Mouse (Mus musculus): ENCODE results near the gene Tex30. TPM values are rescaled to one million over a fixed set of nuclear protein-coding genes. Genes with fewer than 3 reads are reported as not detected.
A peak's percentile ranks its signal among the peaks of the same experiment; 100 is the strongest.

The Tex30 gene
- polyA plus RNA-seq (2015; fragmentation: Nextera tagmentation; extraction: Ambion mirVana) = 33.9 and 36.9 TPM in 2 replicates

GRCm38 (mm10) chr1:44102259-44102717 lies at the start of gene Tex30:
Gene Tex30, minus strand, starts transcription at chr1:44102441.
- Histone ChIP-seq H3K27me3 (ENCODE audit: insufficient read depth, low read length) (no peaks in the 10 kb centered on the region), H3K27ac (ENCODE audit: low read depth) (peak within 1 kb of the TSS; percentile 85), H3K9ac (replicated peaks) (peak within 1 kb of the TSS; percentile 66), H3K4me2 (ENCODE audit: low read depth, low read length) (peak within 1 kb of the TSS; percentile 73), H3K4me3 (ENCODE audit: low read depth, low read length) (peak within 1 kb of the TSS; percentile 59), H3K36me3 (replicated peaks; ENCODE audit: insufficient read depth, low read length) (peaks cover 5% of the 10 kb centered on the region; the same call in 1 of the 2 replicates), H3K4me1 (ENCODE audit: insufficient read depth) (peaks cover 4% of the 10 kb centered on the region), H3K9me3 (ENCODE audit: low read length) (no peaks in the 10 kb centered on the region)
- TF ChIP-seq CTCF (IDR thresholded peaks at IDR 0.05; ENCODE audit: low read depth) = no peak
- ATAC-seq (peak; percentile 97), DNase-seq (peak; percentile 95)
- under 1% methylated on average over 51 of the region's 55 CpGs for WGBS (ENCODE audit: insufficient replicate concordance)

DNA sequence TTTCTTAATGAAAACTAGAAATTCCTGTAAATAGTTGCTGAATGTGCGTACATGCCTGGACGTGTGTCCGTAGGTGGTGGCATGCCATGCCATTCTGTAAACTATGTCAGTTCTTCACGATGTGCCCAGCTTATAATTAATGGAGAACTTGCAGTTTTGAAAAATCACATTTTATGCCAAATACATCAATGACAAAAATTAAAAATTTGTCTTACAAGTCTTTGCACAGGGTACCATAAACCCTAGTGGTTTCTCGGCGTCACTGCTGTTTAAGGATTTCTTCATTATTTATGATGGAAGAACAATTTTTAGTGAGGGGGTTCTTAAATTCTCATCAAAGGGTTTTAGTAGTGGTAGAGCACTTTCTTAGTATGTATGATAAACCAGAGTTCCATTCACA lies 46.5 kb upstream of the Tex30 start:
- peak overlapping the region; percentile 92; the same call in 1 of the 2 replicates for H3K27ac ChIP-seq (ENCODE audit: low read depth)
- TF ChIP-seq CTCF (IDR thresholded peaks at IDR 0.05; ENCODE audit: low read depth) (peak; percentile 29), EP300 (IDR thresholded peaks at IDR 0.05; ENCODE audit: low read depth) (no peak)

DNA sequence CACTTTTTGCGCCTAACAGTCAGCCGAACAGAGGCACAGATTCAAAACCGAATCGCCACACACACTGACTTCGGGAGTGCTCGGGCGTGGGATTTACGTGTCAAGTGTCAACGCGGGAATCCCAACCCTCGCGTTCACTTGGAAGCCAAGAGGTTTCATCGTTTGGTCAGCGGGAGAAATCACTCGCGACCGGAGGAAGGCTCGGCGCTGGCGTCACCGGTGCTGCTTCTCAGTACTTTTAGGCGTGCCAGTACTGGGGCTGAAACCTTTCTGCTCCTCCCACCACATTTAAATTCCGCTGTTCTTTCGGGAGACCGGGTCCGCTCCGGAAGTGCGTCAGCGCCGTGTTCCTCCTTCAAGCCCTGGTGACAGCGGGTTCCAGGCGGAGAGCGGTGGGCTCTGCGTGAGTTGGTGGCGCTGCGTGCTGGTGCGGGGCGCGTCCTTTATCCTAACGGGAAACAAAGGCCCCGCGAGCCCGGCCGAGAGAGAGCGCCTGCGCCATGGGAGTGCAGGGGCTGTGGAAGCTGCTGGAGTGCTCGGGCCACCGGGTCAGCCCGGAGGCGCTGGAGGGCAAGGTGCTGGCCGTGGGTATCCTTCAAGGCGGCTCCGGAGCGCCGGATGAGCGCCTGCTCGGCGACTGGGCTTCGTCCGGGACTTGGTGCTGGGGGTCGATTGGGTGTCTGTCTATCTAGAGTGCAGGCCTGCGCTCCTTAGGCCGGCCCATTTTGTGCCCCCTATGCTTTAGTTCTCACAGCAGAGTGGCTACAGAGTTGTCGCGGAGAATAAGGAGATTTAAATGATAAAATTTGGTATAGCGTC lies 45.5 kb upstream of the Tex30 start, which contains the start of gene Ercc5:
Gene Ercc5, plus strand, starts transcription at position 182 of the 819 bp plus-strand sequence.
- Histone ChIP-seq H3K27me3 (ENCODE audit: insufficient read depth, low read length) (no peaks in the 10 kb centered on the region), H3K36me3 (replicated peaks; ENCODE audit: insufficient read depth, low read length) (no peaks in the 10 kb centered on the region), H3K9ac (replicated peaks) (peak within 1 kb of the TSS; percentile 83), H3K4me2 (ENCODE audit: low read depth, low read length) (peak within 1 kb of the TSS; percentile 82), H3K4me3 (ENCODE audit: low read depth, low read length) (peak within 1 kb of the TSS; percentile 88), H3K4me1 (ENCODE audit: insufficient read depth) (peaks cover 8% of the 10 kb centered on the region), H3K9me3 (ENCODE audit: low read length) (no peaks in the 10 kb centered on the region), H3K27ac (ENCODE audit: low read depth) (peak within 1 kb of the TSS; percentile 92)
- WGBS (ENCODE audit: insufficient replicate concordance) = under 1% methylated on average over 66 of the region's 66 CpGs
- DNase-seq = peak; percentile 88
- no peak for TF ChIP-seq EP300 (IDR thresholded peaks at IDR 0.05; ENCODE audit: low read depth)
- no peak for TF ChIP-seq CTCF (IDR thresholded peaks at IDR 0.05; ENCODE audit: low read depth)
- peak; percentile 97 for ATAC-seq

More for the DNA sequence above, 46.5 kb upstream of the Tex30 start:
- H3K4me1 ChIP-seq (ENCODE audit: insufficient read depth) = peaks cover 8% of the 10 kb centered on the region
- H3K4me3 ChIP-seq (ENCODE audit: low read depth, low read length) = peak overlapping the region; percentile 88
- ATAC-seq = no peak
- no peak for DNase-seq
- H3K9me3 ChIP-seq (ENCODE audit: low read length) = no peaks in the 10 kb centered on the region
- H3K4me2 ChIP-seq (ENCODE audit: low read depth, low read length) = peak overlapping the region; percentile 82
- no peaks in the 10 kb centered on the region for H3K36me3 ChIP-seq (replicated peaks; ENCODE audit: insufficient read depth, low read length)
- WGBS (ENCODE audit: insufficient replicate concordance) = 32% methylated on average over 6 of the region's 6 CpGs
- H3K9ac ChIP-seq (replicated peaks) = peak overlapping the region; percentile 83
- H3K27me3 ChIP-seq (ENCODE audit: insufficient read depth, low read length) = no peaks in the 10 kb centered on the region

GRCm38 (mm10) chr1:44142747-44143146 lies 40.5 kb upstream of the Tex30 start:
- WGBS (ENCODE audit: insufficient replicate concordance) = 82% methylated on average over 5 of the region's 5 CpGs
- TF ChIP-seq CTCF (IDR thresholded peaks at IDR 0.05; ENCODE audit: low read depth) (no peak), EP300 (IDR thresholded peaks at IDR 0.05; ENCODE audit: low read depth) (no peak)
- no peaks in the 10 kb centered on the region; the same call in 1 of the 2 replicates for H3K36me3 ChIP-seq (replicated peaks; ENCODE audit: insufficient read depth, low read length)
- no peaks in the 10 kb centered on the region for H3K4me1 ChIP-seq (ENCODE audit: insufficient read depth)
- no peak overlapping the region for H3K4me3 ChIP-seq (ENCODE audit: low read depth, low read length)
- H3K4me2 ChIP-seq (ENCODE audit: low read depth, low read length) = no peak overlapping the region
- no peaks in the 10 kb centered on the region for H3K9me3 ChIP-seq (ENCODE audit: low read length)
- H3K27ac ChIP-seq (ENCODE audit: low read depth) = no peak overlapping the region
- DNase-seq = no peak
- no peaks in the 10 kb centered on the region for H3K27me3 ChIP-seq (ENCODE audit: insufficient read depth, low read length)
- no peak for ATAC-seq
- no peak overlapping the region for H3K9ac ChIP-seq (replicated peaks)

DNA sequence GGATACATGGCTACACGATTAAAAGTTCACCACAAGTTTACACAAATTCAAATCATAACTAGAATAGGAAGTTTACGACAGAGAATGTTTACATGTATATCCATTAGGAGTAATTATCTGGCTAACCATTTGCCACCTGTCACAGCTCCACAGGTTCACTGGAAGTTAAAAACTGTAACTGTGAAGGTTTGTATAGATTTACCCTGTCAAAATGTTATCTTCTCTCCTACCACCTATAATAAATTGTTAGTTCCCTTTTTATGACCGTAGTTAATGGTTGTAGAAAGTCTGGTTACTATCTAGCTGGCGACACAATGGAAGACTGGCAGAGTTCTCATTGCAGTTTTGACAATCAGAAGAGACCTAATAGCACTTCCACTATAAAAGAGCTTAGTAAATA lies 38.0 kb upstream of the Tex30 start:
- Histone ChIP-seq H3K4me3 (ENCODE audit: low read depth, low read length) (no peak overlapping the region), H3K27me3 (ENCODE audit: insufficient read depth, low read length) (no peaks in the 10 kb centered on the region), H3K27ac (ENCODE audit: low read depth) (no peak overlapping the region), H3K9ac (replicated peaks) (no peak overlapping the region), H3K4me1 (ENCODE audit: insufficient read depth) (no peaks in the 10 kb centered on the region), H3K9me3 (ENCODE audit: low read length) (no peaks in the 10 kb centered on the region), H3K36me3 (replicated peaks; ENCODE audit: insufficient read depth, low read length) (peaks cover 6% of the 10 kb centered on the region; the same call in 1 of the 2 replicates), H3K4me2 (ENCODE audit: low read depth, low read length) (no peak overlapping the region)
- DNase-seq (no peak), ATAC-seq (no peak)
- 72% methylated on average over 4 of the region's 4 CpGs for WGBS (ENCODE audit: insufficient replicate concordance)
- TF ChIP-seq EP300 (IDR thresholded peaks at IDR 0.05; ENCODE audit: low read depth) (no peak), CTCF (IDR thresholded peaks at IDR 0.05; ENCODE audit: low read depth) (no peak)

DNA sequence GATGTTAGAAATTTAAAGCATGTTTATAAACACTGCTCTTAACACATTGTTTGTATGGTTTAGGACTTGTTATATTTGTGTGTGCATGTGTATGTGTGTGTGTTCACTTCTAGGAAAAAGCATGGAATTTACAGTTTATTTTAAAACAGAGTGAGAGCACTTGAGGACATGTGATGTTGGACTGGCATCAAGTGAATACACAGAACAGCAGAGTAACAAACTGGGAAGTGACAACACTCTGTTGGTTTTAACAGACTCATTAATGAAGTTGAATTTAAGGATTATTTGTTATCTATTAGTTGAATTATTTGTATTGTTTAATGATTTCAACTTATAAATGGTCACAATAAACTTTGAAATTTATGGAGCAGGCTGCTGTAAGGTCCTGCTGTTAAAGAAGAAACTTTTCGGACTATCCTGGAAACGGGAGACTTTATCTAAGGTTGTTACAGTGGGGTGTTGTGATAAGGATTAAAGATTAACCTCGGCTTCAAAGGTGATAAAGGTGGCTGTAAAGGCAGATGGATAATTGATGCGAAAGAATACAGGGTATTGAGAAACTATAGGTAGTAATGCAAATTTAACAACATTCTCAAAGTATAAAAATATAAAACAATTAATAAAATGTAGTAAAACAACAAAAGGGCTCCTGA lies 27.8 kb upstream of the Tex30 start:
- Histone ChIP-seq H3K9ac (replicated peaks) (no peak overlapping the region), H3K4me2 (ENCODE audit: low read depth, low read length) (no peak overlapping the region), H3K27ac (ENCODE audit: low read depth) (no peak overlapping the region), H3K4me1 (ENCODE audit: insufficient read depth) (no peaks in the 10 kb centered on the region), H3K27me3 (ENCODE audit: insufficient read depth, low read length) (no peaks in the 10 kb centered on the region), H3K36me3 (replicated peaks; ENCODE audit: insufficient read depth, low read length) (peaks cover 6% of the 10 kb centered on the region; the same call in 1 of the 2 replicates), H3K9me3 (ENCODE audit: low read length) (no peaks in the 10 kb centered on the region), H3K4me3 (ENCODE audit: low read depth, low read length) (no peak overlapping the region)
- TF ChIP-seq EP300 (IDR thresholded peaks at IDR 0.05; ENCODE audit: low read depth) (no peak), CTCF (IDR thresholded peaks at IDR 0.05; ENCODE audit: low read depth) (no peak)
- DNase-seq = no peak
- peak; percentile 62; the same call in 1 of the 2 replicates for ATAC-seq
- 52% methylated on average over 4 of the region's 4 CpGs for whole genome bisulfite sequencing (ENCODE audit: insufficient replicate concordance)

All from liver, postnatal 0 days (tissue).